Mouse (Mus musculus): ENCODE data around the gene Abhd14a. TPM values are rescaled to one million over a fixed set of nuclear protein-coding genes. Genes with fewer than 3 reads are reported as not detected.

The Abhd14a gene
- polyA plus RNA-seq, 1 experiment from 2014 or later, result 48.6 TPM

DNA sequence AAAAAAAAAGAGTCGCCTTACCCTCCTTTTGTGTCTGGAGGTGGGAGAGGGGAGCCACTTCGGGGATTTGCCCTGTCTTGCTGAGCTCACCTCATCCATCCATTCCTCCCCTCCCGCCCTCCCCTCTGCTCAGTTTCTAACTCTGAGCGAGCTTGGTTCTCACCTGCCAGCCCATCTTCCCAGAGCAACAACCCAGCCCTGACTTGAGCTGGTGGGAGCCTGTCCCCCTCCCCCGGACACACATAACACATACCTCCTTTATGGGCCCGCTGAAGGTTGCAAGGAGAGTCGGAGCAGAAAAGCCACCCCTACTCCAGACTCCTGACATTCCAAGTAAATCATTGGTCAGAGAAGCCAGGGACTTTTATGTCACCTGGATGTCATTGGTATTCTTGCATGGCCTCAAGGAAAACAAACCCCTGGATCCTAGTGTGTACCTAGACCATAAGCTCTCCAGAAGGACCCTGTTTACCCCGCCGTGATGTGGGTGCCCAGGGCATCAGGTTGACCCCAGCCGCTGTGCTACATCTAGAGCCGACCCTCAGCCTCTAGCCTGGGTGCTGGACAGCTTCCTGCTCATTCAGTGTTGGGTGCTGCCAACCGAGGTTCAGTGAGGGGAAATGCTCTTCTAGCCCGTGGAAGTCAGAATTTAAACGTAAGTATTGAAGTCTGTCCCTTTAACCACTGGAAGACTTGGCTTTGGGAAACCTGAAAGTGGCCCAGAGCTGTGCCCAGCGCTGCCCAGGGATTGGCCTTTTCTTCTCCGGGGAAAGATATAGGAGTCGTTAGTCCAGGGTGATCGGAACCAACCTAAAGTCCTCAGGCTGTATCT is 26.2 kb downstream of the Abhd14a start:
- Histone ChIP-seq H3K4me3 (replicated peaks) (no peak overlapping the region), H3K27me3 (replicated peaks) (no peaks in the 10 kb centered on the region), H3K9me3 (no peaks in the 10 kb centered on the region), H3K27ac (no peak overlapping the region), H3K4me2 (peak overlapping the region; percentile 41), H3K4me1 (peaks cover 27% of the 10 kb centered on the region), H3K9ac (no peak overlapping the region), H3K36me3 (no peaks in the 10 kb centered on the region)
- ATAC-seq (ENCODE audit: insufficient read depth, low FRiP score, low read depth), result no peak
- WGBS, result 12% methylated on average over 18 of the region's 18 CpGs

DNA sequence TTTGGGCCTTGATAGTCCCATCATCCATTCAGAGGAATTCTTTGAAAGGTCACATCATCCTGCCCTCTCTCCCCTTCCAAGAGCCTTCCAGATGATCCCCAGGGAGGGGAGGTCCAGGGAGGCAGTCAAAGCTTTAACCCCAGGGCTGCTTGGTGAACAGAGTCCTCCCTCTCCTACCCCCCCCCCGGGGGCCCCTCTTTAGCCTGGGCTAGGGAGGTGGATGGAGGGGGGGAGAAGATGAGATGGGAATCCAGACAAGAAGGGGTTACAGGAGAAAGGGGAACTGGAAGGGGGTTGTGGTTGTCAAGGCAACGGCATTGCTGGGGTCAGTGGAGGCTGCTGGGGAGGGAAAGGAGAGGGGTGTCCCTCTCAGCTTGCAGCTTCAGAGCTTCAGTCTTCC is 26.9 kb downstream of the Abhd14a start:
- H3K27me3 ChIP-seq (replicated peaks), result no peaks in the 10 kb centered on the region
- no peaks in the 10 kb centered on the region for H3K9me3 ChIP-seq
- peaks cover 27% of the 10 kb centered on the region for H3K4me1 ChIP-seq
- H3K27ac ChIP-seq, result no peak overlapping the region
- 4% methylated on average over 2 of the region's 2 CpGs for WGBS
- H3K4me2 ChIP-seq, result no peak overlapping the region
- ATAC-seq (ENCODE audit: insufficient read depth, low FRiP score, low read depth), result no peak
- no peak overlapping the region for H3K9ac ChIP-seq
- no peak overlapping the region for H3K4me3 ChIP-seq (replicated peaks)
- H3K36me3 ChIP-seq, result no peaks in the 10 kb centered on the region

DNA sequence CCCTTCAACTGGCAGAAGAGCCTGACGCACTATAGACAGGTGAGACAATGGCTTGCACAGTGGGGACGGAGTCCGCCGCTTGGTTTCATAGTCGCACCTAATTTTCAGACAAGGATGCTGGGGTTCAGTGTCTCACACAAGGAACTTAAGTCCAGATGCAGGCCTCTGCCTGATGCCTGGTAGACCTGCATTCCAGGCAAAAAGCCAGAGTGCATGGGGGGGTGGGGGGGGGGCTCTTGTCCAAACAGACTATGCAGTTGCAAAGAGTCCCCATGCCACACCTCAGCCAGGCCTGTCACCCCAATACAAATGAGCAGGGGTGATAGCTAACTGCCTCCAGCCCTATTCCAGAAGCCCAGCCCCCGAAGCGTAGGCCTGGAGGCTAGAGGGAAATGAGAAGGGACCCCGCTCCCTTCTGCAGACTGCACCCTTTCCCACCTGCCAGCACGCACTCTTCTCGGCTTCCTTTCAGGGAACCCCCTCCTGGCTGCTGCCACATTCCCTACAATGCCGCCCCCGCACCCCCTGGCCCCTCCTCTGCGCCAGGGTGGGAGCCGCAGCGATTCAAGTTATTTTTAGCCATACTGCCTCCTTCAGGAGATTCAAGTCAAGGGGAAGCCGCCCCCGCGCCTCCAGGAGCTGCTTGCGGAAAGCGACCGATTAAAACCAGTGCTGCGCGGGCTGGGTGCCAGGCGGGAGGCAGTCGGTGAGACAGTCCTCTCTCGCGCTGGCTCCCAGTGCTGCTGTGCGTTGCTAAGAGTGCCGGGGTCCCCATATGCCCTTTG is 29.4 kb downstream of the Abhd14a start:
- Histone ChIP-seq H3K27ac (peak overlapping the region; percentile 51), H3K4me3 (replicated peaks) (peak overlapping the region; percentile 24), H3K9me3 (no peaks in the 10 kb centered on the region), H3K4me2 (peak overlapping the region; percentile 77), H3K36me3 (no peaks in the 10 kb centered on the region), H3K27me3 (replicated peaks) (no peaks in the 10 kb centered on the region), H3K9ac (peak overlapping the region; percentile 13; the same call in 1 of the 2 replicates), H3K4me1 (peaks cover 27% of the 10 kb centered on the region)
- WGBS, result 17% methylated on average over 29 of the region's 29 CpGs
- peak; percentile 50; the same call in 1 of the 2 replicates for ATAC-seq (ENCODE audit: insufficient read depth, low FRiP score, low read depth)

DNA sequence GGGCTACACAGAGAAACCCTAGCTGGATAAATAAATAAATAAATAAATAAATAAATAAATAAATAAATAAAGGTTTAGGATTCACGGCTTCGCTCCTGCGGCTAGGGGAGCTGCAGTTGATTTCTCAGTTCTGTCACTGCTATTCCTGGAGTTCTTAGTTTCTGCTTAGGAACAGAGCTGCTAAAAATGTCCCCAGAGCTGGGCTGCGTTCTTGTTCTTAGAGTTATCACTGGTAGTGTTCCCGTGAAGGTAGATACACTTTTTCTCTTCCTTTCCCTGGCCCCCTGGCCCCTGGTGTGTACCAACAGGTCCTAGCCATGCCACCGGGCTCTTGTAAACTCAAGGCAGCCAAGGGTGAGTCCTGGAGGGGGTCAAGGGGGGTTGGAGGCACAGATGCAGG is 30.7 kb downstream of the Abhd14a start:
- no peak for ATAC-seq (ENCODE audit: insufficient read depth, low FRiP score, low read depth)
- Histone ChIP-seq H3K9ac (no peak overlapping the region), H3K27me3 (replicated peaks) (no peaks in the 10 kb centered on the region), H3K9me3 (no peaks in the 10 kb centered on the region), H3K4me2 (no peak overlapping the region), H3K4me1 (peaks cover 27% of the 10 kb centered on the region), H3K27ac (no peak overlapping the region), H3K4me3 (replicated peaks) (no peak overlapping the region), H3K36me3 (no peaks in the 10 kb centered on the region)
- 81% methylated on average over 6 of the region's 6 CpGs for WGBS

DNA sequence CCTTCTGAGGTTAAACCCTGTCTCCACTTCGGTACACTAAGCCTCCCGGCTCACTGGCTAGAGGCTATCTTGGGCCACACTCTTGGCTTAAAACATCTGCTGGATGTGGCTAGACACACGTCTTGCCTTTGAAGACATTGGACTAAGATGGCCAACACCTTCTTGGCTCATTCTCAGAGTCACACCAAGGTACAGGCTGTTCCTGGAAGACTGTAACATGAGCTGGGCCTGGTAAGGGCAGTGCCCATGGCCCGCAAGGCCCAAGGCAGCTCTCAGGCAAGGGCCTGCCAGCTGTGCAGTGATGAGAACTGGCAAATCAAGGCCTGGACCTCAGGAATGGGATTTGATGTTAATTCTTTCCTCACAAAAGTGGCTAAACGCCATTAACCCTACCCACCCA is 33.9 kb downstream of the Abhd14a start:
- Histone ChIP-seq H3K9ac (no peak overlapping the region), H3K4me3 (replicated peaks) (no peak overlapping the region), H3K27ac (no peak overlapping the region), H3K36me3 (no peaks in the 10 kb centered on the region), H3K27me3 (replicated peaks) (no peaks in the 10 kb centered on the region), H3K9me3 (no peaks in the 10 kb centered on the region), H3K4me2 (no peak overlapping the region), H3K4me1 (peaks cover 10% of the 10 kb centered on the region)
- ATAC-seq (ENCODE audit: insufficient read depth, low FRiP score, low read depth), result no peak
- 84% methylated on average over 5 of the region's 5 CpGs for WGBS

DNA sequence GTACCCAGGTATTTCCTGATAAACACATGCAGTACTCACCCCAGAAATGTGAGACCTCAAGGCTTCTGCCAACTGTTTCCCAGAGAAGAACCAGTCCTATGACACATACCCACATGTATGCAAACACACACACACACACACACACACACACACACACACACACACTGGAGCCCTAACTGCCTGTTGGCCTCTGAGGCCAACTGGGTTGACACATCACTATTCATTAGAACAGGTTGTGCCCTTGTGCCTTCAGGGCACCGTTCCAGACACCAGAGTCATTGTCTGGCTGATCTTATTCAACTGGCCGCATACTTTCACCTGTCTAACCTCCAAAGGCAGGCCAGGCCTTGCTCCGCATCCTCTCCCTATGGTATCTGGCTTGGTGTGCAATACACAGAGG is 35.3 kb downstream of the Abhd14a start:
- H3K4me1 ChIP-seq, result no peaks in the 10 kb centered on the region
- no peak for ATAC-seq (ENCODE audit: insufficient read depth, low FRiP score, low read depth)
- H3K4me2 ChIP-seq, result no peak overlapping the region
- no peaks in the 10 kb centered on the region for H3K9me3 ChIP-seq
- H3K27ac ChIP-seq, result no peak overlapping the region
- no peak overlapping the region for H3K4me3 ChIP-seq (replicated peaks)
- no peaks in the 10 kb centered on the region for H3K36me3 ChIP-seq
- 68% methylated on average over 3 of the region's 3 CpGs for WGBS
- H3K9ac ChIP-seq, result no peak overlapping the region
- no peaks in the 10 kb centered on the region for H3K27me3 ChIP-seq (replicated peaks)

DNA sequence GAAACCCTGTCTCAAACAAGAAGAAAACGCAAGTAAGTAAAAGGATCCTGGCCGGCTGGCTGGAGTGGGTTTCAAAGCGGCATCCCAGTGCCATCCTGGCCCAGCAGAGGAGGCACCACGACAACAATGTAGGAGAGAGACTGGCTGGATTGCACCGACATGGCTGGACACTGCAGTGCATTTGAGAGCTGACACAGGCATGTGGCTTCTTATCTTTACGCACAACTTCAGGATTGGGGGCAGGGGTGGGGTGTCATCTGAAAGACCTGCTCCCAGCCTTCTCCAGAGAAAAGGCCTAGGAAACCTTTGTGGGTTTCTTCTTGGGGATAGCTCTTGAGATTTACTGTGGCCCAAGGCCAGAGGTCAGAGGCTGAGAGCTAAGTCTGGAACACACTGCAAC is 35.7 kb downstream of the Abhd14a start:
- Histone ChIP-seq H3K36me3 (no peaks in the 10 kb centered on the region), H3K9me3 (no peaks in the 10 kb centered on the region), H3K4me1 (no peaks in the 10 kb centered on the region), H3K9ac (no peak overlapping the region), H3K4me3 (replicated peaks) (no peak overlapping the region), H3K4me2 (no peak overlapping the region), H3K27me3 (replicated peaks) (no peaks in the 10 kb centered on the region), H3K27ac (no peak overlapping the region)
- 71% methylated on average over 6 of the region's 6 CpGs for WGBS
- ATAC-seq (ENCODE audit: insufficient read depth, low FRiP score, low read depth), result no peak

DNA sequence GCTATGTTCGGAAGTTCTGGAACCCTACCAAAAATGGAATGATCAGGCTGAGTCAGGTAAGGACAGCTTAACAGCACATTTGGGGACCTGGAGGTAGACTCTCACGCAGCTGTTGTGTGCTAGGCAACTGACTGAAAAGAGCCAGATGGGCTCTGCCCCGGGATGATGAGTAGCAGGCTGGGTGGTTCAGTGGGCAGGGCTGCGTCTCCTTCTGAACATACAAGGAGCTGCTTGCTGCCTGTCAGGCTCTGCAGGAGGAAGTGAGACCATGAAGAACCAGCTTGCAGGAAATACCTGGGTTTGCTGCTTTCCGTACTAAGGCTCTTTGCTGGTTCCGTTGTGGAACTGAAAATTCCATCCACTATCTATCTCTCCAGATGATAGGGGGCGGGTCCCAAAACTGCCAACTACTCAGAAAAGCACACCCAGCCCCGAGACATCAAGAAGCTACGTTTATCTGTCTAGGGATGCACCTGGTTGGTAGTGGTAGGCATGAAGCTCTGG is 36.3 kb downstream of the Abhd14a start:
- no peak overlapping the region for H3K9ac ChIP-seq
- no peaks in the 10 kb centered on the region for H3K27me3 ChIP-seq (replicated peaks)
- H3K4me1 ChIP-seq, result peaks cover 5% of the 10 kb centered on the region; the same call in 1 of the 2 replicates
- no peak overlapping the region for H3K4me3 ChIP-seq (replicated peaks)
- no peaks in the 10 kb centered on the region for H3K9me3 ChIP-seq
- no peaks in the 10 kb centered on the region for H3K36me3 ChIP-seq
- no peak overlapping the region for H3K27ac ChIP-seq
- ATAC-seq (ENCODE audit: insufficient read depth, low FRiP score, low read depth), result peak; percentile 63; the same call in 1 of the 2 replicates
- H3K4me2 ChIP-seq, result no peak overlapping the region
- 52% methylated on average over 9 of the region's 9 CpGs for WGBS

DNA sequence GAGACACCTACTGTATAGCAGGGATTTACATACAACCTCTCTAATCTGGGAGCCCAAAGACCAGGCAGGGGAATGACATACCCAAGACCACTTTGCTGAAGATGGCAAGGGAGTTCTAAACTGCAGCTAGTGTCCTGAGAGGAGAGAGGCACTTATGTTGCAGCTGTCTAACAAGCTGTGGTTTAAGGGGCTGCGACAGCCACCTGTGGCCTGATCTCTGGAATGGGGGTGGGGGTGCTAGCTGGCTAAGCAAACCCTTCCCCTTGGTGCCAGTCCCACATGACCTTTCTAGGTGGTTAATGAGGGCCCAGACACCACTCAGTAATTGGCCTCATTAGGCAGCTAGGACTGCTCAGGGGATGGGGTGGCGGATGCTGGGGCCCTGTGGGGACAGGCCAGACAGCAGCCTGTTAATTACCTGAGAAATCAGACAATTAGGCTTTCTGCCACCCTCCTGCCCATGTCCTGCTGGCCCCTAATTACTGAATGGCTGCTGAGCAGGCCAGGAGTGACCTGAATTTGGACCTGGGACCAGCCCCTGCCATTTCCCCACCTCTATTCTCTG is 37.3 kb downstream of the Abhd14a start:
- Histone ChIP-seq H3K4me1 (peaks cover 5% of the 10 kb centered on the region; the same call in 1 of the 2 replicates), H3K9me3 (no peaks in the 10 kb centered on the region), H3K27ac (no peak overlapping the region), H3K4me2 (no peak overlapping the region), H3K27me3 (replicated peaks) (no peaks in the 10 kb centered on the region), H3K4me3 (replicated peaks) (no peak overlapping the region), H3K36me3 (no peaks in the 10 kb centered on the region), H3K9ac (no peak overlapping the region)
- no peak for ATAC-seq (ENCODE audit: insufficient read depth, low FRiP score, low read depth)
- WGBS, result 82% methylated on average over 2 of the region's 2 CpGs

DNA sequence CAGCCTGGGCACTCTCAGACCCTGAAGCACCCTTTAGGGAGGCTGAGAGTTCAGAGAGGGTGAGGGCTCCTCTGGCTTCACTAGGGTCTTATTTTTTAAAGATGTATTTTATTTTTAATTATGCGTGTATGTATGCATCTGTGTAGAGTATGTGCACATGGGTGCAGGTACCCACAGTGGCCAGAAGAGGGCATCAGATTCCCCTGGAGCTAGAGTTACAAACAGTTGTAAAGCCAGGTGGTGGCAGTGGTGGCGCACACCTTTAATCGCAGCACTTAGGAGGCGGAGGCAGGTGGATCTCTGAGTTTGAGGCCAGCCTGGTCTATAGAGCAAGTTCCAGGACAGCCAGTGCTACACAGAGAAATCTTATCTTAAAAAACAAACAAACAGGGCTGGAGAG is 38.4 kb downstream of the Abhd14a start:
- H3K36me3 ChIP-seq, result no peaks in the 10 kb centered on the region
- H3K4me1 ChIP-seq, result peaks cover 5% of the 10 kb centered on the region; the same call in 1 of the 2 replicates
- ATAC-seq (ENCODE audit: insufficient read depth, low FRiP score, low read depth), result no peak
- no peak overlapping the region for H3K27ac ChIP-seq
- no peak overlapping the region for H3K4me2 ChIP-seq
- 96% methylated on average over 4 of the region's 4 CpGs for WGBS
- H3K9ac ChIP-seq, result no peak overlapping the region
- no peak overlapping the region for H3K4me3 ChIP-seq (replicated peaks)
- no peaks in the 10 kb centered on the region for H3K27me3 ChIP-seq (replicated peaks)
- H3K9me3 ChIP-seq, result no peaks in the 10 kb centered on the region

DNA sequence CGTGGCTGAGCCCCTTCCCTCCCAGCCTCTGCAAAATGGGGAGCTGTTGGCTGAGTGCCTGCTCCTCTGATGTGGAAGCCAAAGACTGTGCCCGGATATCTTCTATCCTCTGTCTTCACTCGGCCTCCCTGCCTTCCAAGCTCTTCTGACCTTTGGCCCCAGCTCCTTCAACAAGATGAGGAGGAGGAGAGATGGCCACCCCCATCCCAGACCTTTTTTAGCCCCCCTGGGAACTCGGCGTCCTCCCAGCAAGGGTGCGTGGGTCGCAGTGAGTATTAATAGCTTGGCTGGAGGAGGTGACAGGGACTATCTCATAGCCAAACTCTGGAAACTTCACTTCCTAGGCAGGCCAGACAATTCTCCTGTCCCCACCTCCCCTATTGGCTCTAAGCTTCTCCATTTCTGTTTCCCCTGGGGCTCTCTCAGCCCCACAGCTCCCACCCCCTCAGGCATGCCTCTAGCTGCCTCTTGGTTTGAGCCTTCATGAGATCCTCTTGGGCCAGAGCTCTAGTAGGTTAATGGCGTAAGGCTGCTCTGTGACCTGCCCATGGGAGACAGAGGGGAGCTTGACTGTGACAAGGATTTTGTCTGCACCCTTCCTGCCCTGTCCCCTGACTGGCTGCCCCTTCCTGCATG is 40.9 kb downstream of the Abhd14a start:
- no peaks in the 10 kb centered on the region for H3K9me3 ChIP-seq

More for the DNA sequence above, 40.9 kb downstream of the Abhd14a start:
- Histone ChIP-seq H3K27ac (no peak overlapping the region), H3K4me2 (no peak overlapping the region), H3K9ac (no peak overlapping the region), H3K36me3 (no peaks in the 10 kb centered on the region), H3K4me3 (replicated peaks) (no peak overlapping the region), H3K27me3 (replicated peaks) (no peaks in the 10 kb centered on the region), H3K4me1 (peaks cover 5% of the 10 kb centered on the region; the same call in 1 of the 2 replicates)
- 41% methylated on average over 8 of the region's 8 CpGs for WGBS
- ATAC-seq (ENCODE audit: insufficient read depth, low FRiP score, low read depth), result peak; percentile 23; the same call in 1 of the 2 replicates
